Mouse (Mus musculus) heart, postnatal 36 days (tissue): ENCODE data around the gene Trim59. TPM values are rescaled to one million over a fixed set of nuclear protein-coding genes. Genes with fewer than 3 reads are reported as not detected.
"Not testable (repeated sequence)": the region's sequence is repeated elsewhere in the genome, so short reads cannot be mapped to it uniquely, and the experiment has no call there.

Source experiments
- DNase-seq, 2 experiments: peaks; one replicate each; pipeline ENCODE4 v3.0.0; 2021 to 2022
- intact Hi-C: fragments of 180-260 bp; cut with DNase I; formaldehyde crosslinking; loops from one replicate; pipeline ENCODE4 v1.15.1; 2025
- total RNA-seq, 2 experiments: library from RNA; stranded (reverse); gene quantifications; 2 replicates each; pipeline ENCODE4 v1.2.3; 2021

Trim59 gene
- total RNA-seq: 1 to 10 TPM; 2.4 to 2.7 TPM

DNA sequence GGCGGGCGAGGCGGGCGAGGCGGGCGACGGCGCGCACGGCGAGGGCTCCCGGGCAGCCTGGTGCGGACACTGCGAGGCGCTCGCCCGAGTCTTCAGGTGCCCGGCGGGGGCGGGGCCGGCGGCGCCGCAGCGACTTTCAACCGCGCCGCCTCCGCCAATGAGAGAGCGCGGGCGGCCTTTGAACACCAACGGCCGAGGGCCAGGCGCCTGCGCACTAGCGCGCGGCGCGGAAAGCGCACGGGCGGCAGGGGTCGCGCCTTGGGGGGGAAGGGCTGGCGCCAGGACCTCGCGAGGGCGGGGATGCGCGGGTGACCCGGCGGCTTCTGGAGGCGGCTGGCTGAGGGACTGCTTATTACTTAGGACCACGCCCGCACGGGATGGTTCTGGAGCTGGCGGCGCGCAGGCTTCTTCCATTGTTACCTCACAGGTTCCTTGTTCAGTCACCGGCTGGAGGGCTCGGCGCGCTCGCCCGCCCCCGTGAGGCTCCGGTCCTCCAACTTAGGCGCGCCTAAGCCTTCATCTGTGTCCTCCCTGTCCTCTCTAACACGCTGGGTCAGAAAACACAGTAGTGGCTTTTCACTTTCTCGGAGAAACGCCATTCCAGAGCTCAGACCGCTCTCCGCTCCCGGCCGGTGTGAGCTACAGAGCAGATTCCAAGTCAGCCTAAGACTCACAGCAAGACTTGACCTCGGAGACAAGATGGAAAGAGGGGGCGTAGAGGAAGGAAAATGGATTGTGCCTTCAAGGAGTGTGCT is at the start of gene Trim59:
Trim59 (minus strand) TSS at position 111 of the 755 bp plus-strand sequence.
- peak; percentile 87 to 91 for DNase-seq
- intact Hi-C loops: loop anchor here (1.0 to 2.0 kb wide), 2 partner anchors 18 to 82 kb away; partner anchors contain the start of gene Kpna4

DNA sequence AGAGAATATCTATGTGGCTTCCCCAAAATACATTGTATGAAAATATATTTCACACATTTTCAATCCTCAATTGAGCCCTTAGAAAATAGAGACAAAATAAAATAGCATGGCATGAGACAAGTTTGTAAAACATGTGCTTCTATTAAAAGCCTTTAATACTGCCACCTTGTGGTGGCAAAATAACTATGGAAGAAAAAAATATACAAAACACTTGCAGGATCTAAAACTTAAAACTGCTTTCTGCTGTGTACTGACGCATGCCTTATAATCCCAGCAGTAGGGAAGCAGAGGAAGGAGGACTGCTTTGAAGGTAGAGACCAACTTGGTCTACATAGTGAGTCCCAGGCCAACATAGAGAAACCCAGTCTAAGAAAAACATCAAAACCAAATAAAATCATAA is 19.4 kb upstream of the Trim59 start:
- intact Hi-C loops: loop anchor here (2.0 kb wide), 1 partner anchor 355 kb away; no protein-coding TSS in a partner anchor
- DNase-seq: no peak

DNA sequence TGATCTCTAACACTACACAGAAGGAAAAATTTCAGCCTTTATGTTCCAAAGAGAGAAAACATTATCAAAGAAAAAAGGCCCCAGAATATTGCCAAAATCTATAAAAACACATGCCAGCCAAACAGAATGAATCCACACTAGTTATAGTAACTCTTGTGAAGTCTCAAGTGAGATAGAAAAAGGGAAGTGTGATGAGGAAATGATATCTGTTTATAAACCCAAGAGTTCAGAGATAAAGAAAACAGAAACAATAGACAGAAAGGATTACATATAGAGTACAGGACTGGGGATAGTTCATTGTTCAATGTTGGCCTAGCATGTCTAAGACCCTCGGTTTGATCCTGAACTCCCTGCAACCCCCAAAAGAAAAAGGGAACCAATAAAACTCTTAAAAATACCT is 18.2 kb upstream of the Trim59 start:
- no peak for DNase-seq
- intact Hi-C loops: loop anchor here (2.0 kb wide), 1 partner anchor 18 kb away; the partner anchor contains the start of gene Trim59

DNA sequence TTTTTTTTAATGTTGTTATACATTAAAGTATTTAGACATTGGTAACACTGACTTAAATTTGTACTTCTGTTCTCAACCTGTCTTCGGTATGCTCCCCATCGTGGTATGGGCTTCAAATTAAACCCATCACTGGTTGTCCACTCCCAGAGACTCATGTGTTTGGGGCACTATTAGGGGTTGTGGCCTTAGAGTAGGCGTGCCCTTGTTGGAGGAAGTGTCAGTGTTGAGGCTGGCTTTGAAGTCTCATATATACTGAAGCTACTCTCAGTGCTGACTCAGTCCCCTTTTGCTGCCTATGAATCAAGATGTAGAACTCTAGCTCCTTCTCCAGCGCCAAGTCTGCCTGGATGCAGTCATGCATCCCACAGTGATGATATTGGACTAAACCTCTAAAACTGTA is 16.1 kb upstream of the Trim59 start:
- intact Hi-C loops: no loop called here

DNA sequence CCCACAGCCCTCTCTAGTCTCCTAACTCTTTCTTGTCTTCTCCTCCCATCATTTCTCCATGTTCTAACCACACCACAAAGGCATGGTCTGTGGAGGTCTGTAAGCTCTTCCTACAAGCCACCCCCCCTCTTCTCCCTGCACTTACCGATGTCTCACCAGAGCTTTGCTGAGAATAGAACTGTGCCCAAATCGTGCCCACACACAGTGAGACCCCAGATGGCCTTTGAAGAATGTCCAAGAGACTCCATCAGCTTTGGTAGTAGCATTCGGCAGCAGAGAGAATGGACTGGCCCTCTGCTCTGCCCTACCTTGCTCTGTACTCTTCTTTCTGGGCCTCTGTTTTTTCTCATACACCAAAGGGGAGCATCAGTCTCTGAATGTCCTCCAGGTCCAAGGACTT is 11.3 kb upstream of the Trim59 start:
- intact Hi-C loops: no loop called here
- no peak for DNase-seq

More for the DNA sequence above, 16.1 kb upstream of the Trim59 start:
- DNase-seq: no peak

DNA sequence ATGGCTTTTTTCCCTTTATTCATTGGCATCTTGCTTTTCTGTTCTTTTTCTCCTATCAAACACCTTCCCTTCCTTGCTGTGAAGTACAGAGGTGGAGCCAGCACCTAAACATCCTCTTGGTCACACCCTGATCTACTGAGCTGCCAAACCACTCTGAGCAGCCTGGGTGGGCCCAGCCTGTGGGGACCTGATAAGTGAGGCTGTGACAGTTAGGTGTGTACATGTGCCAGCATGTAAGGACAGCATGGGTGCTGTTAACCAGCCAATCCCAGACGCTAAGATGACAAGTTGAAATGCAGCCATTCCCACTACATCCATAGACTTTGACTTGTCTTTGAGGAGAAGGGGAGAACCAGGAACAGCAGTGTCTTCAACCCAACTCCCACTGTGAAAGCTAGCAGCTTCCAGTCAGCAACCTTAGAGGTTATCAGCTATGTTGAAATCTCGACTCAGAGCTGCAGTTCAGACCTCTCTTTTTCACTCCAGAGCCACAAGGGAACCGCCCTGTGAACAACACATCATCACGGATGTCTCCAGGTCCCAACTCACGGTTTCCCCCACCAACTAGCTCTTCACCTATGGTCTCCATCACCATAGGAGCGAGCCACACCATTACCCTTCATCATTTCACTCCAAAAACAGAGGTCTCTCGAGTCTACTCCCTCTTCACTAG is 10.3 kb upstream of the Trim59 start:
- intact Hi-C loops: no loop called here
- no peak for DNase-seq

DNA sequence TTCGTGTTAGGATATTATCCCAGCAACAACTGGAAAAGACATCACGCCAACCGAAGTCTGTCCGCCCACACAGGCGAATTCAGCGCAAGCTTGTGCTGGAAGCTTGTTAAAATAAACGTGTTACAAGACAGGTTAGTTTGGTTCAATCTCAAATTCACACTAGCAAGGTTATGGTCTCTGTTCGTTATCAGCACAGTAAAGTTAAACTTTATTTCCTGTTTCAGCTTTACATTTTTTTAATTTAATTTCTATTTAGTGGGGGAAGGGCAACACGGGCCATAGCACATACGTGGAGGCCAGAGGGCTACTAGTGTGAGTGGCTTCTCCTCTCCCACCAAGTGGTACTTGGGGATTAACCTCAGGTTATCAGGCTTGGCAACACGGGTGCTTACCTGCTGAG is 7.3 kb upstream of the Trim59 start:
- intact Hi-C loops: no loop called here
- no peak for DNase-seq

DNA sequence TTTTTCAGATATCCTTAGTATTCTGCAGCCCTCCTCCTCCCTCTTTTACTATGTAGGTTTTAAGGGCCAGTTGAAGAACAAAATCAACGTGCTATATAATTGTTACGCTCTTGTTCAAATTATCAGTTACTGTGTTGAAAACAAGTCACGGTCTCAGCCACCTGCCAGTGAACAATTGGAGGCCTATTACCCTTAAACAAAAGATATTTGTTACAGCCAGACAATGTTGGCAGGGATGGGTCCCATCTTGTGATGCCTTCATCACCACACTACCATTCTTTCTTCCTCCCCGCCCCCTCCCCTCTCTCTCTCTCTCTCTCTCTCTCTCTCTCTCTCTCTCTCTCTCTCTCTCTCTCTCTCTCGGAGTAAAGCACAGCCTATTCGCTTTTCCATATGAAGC is 4.5 kb upstream of the Trim59 start:
- intact Hi-C loops: no loop called here
- DNase-seq: no peak

DNA sequence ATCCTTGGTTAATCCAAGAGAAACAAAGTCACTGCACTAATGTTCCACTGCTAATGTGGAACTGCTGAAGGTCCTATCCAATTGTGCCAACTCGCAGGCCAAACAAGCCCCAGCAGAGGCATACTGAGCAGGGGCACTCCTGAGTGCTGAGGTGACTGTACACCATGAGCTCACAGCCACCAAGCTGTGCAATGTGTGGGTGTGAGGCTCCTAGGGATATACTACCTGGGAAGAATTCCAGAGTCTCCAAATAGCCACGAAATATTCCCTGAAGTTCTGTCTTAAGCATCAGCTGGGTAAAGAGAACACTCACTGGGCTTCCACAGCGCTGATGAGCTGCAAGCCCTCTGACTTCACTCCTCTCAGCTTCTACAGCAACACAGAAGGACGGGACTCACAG is 3.1 kb upstream of the Trim59 start:
- intact Hi-C loops: no loop called here
- DNase-seq: no peak

DNA sequence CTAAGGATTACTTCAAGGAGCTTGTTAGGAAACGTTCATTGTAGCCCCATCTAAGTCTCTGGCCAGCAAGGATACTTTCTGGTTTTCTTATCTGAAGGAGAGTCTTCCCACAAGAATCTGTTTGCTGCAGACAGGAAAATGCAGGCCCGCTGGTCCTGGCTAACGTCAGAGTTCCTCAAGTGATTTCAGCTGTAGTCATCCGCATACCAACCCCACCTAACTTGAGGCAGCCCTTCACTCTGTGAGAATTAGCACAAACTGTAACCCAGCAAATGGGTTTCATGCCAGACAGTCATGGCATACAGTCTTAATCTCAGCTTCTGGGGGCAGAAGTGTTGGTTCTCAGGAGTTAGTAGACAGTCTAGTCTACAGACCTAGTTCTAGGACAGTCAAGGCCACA is 2.0 kb upstream of the Trim59 start:
- DNase-seq: no peak
- intact Hi-C loops: no loop called here

DNA sequence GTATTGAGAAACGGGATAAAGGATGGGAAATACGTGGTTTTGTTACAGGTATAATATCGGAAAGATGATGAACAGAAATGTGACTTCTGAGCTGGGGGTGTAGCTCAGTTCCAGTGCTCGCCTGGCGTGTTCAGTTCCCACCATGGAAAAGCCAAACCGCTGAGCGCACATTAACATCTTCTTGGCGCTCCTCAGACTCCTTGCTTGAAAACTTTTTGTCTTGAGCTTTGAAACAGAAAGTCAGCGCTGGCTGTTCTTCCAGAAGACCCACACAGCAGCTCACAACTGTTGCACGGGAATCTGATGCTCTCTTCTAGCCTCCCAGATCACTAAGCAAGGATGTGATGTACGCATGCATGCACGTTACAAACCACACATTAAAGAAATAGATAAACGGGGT is 1.2 kb upstream of the Trim59 start:
- DNase-seq: peak in 1 of 2 experiments; percentile 15
- intact Hi-C loops: loop anchor here (1.0 to 2.0 kb wide), 2 partner anchors 17 to 82 kb away; partner anchors contain the start of gene Kpna4

DNA sequence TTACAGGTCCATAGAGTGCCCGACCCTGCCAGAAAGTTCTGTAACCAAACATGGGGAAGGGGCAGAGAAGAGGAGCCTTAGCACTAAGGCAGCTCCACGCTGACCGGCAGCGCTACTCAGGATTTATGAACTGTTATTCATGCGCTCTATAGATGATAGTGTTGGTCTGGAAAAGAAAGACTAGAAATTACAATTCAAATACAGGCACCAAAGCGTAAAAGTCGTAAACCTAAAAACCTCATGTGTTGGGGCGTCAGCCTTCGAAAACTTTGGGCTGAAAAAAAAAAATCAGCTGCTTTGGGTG is 797 bp upstream of the Trim59 start:
- DNase-seq: no peak
- intact Hi-C loops: loop anchor here (1.0 to 2.0 kb wide), 2 partner anchors 17 to 82 kb away; partner anchors contain the start of gene Kpna4

DNA sequence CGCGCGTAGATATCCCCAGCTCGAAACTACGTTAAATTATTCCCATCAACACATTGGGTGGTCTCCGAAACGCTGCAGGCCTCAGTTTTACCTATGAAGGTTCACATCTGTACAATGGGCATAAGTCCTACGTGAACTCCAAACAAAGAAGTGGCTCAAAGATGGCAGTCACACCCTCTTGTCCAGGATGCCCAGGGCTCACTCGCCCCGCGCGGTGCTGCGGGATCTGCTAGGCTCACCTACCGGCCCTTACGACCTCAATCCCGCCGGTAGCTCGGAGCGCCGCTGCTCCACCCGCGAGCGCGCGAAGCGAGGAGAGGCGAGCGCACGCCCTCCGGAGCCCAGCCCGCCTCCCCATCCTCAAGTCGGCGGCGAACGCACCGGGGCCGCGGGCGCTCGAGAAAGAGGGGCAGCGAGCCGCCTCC is 376 bp downstream of the Trim59 start:
- intact Hi-C loops: loop anchor here (2.0 kb wide), 1 partner anchor 19 kb away; no protein-coding TSS in a partner anchor
- no peak for DNase-seq

DNA sequence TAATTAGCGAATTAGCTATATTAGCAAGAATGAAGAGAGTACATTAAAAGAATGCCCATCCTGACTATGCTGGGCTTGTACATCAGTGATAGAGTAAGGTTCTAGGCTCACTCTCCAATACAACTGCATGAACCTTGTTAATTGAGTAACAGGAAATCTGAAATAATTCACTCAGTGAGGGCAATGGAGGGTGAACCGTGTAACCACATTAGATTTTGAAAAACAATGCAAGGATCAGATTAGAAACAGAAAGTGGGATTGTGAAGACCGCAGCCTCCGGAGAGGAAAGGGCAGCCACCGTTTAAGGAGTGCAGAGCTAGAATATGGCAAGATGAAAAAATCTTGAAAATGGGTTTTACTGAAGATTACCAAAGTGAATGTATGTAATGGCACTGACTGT is 3.3 kb downstream of the Trim59 start:
- intact Hi-C loops: loop anchor here (2.0 kb wide), 1 partner anchor 34 kb away; no protein-coding TSS in a partner anchor
- no peak for DNase-seq

DNA sequence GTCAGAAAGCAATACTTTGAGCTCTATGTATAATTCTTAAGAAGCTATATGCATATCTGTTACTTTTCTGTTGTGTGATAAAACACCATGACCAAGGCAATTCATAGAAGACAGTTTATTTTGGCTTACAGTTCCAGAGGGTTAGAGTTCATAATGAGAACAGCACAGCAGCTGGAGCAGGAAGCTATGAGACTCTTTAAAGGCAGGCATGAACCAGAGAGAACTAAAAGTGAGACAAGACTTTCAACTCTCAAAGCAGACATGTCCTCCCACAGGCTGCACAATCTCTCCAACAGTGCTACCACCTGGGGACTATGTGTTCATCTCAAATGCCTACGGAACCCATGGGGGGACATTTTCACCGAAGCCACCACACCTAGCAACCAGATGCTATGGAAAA is 4.5 kb downstream of the Trim59 start:
- no peak for DNase-seq
- intact Hi-C loops: loop anchor here (2.0 kb wide), 1 partner anchor 33 kb away; no protein-coding TSS in a partner anchor

DNA sequence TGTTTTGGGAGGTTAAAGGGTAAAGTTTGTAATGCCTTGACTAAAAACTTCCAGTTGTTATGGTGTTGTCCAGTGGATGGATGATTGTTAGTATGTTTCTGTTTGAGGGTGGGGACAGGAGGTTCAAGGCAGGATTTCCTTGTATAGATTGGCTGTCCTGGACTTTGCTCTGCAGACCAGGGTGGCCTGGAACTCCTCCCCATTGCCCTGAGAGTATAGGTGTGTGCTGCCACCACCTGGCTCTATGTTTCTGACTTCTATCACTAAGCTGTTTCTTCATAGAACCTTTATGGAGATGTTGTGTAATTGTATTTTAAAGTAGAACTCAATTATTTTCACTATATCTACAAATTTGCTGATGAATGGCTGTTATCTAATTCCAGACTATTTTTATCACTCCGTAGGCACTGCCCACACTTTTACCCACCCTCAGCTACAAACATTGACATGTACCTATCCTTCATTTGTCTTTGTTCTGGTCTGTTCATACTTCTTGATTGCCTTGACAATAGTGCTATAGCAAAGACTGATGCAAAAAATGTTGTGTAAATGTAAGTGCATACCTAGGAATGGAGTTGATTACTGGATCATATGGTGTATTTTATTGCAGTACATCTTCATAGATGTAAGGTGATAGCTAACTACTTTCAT is 18.3 kb downstream of the Trim59 start:
- DNase-seq: no peak
- intact Hi-C loops: no loop called here

DNA sequence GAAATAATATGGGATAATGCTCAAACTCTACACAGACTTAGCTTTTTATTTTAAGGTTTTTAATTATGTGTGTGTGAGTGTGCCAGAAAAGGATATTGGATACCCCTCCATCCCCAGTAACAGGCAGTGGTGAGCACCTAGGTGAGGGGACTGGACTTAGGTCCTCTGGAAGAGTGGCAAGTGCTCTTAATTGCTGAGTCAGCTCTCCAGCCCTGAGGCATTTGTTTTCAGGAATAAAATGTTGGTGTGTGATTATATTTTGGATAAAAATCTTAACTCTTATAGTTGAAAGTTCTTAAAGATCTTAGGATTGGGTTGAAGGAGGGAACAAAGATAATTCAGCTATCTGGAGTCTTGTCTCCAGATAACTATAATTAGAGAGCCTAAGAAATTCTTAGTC is 23.8 kb downstream of the Trim59 start:
- no peak for DNase-seq
- intact Hi-C loops: no loop called here

DNA sequence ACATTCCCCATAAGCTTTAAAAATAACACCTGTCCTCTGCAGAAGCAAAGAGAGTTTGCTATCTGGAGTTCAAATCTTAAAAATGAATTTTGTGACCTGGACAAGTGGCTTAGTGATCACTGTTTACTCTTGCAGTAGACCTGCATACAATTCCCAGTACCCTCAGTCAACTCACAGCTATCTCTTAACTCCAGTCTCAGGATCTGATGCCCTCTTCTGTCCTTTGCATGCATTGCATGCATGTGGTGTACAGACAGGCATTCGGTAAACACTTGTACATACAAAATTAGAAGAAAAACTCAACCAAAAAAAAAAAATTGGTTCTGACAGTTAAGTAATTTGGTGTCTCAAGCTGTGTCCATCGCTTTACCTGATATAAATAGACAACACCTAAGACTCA is 24.3 kb downstream of the Trim59 start:
- no peak for DNase-seq
- intact Hi-C loops: no loop called here

DNA sequence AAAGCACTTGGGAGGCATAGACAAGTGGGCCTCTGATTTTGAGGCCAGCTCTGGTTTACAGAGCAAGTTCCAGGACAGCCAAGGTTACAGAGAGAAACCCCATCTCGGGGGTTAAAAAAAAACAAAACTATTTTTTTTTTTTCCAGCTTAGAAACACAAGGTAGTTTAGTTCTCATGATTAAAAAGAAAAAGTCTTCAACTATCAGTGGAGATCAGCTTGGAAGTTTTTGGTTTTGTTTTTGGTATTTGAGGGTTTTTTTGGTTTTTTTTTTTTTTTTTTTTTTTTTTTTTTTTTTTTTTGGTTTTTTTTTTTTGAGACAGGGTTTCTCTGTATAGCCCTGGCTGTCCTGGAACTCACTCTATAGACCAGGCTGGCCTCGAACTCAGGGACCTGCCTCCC is 25.9 kb downstream of the Trim59 start:
- DNase-seq, intact Hi-C loops: not testable (repeated sequence)

DNA sequence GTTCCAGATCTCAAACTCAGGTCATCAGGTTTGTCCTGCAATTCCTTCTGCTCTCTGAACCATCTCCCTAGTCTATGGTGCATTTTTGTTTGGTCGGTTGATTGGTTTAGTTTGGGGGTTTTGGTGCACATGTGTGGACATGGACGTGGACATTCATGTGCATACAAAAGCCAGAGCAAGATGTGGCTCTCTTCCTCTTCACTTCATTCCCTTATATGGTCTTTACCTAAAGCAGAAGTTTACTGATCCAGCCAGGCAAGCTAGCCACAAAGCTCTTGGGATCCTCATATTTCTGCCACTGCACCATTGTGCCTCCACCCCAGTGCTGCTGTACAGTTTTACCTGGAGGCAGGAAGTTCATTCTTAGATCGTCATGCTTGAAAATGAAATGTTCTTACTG is 27.4 kb downstream of the Trim59 start:
- no peak for DNase-seq

DNA sequence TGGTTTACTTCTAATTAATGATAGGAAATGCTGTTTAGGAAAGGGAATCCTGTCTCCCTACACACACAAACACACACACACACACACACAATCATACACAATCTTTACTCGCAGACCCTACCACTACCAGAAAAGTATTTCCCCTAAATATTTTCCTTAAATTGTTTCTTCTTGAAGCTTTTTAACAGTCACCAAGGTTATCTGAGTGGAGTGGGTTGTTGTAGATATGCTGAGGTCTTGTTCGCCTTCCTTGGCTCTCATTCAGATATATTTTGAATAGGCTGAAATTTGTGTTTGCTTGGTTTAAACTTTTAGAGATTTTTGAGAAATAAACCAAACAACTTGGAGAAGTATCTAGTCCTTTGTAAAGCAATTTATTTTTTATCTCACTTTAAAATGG is 35.7 kb downstream of the Trim59 start:
- intact Hi-C loops: loop anchor here (5.0 to 10.0 kb wide), 2 partner anchors 308 to 514 kb away; partner anchors contain the start of gene Ppm1l

More for the DNA sequence above, 27.4 kb downstream of the Trim59 start:
- intact Hi-C loops: no loop called here

More for the DNA sequence above, 35.7 kb downstream of the Trim59 start:
- no peak for DNase-seq
